Mouse (Mus musculus) gastrocnemius, adult 18-20 months (tissue): ENCODE data around the gene Sccpdh. TPM values are rescaled to one million over a fixed set of nuclear protein-coding genes. Genes with fewer than 3 reads are reported as not detected.
"Not testable (repeated sequence)": the region's sequence is repeated elsewhere in the genome, so short reads cannot be mapped to it uniquely, and the experiment has no call there.

Experiments used
- DNase-seq: peaks from one replicate; pipeline ENCODE4 v3.0.0; 2021; ENCODE audit warnings: low spot score
- total RNA-seq, 2 experiments: library from RNA; stranded (reverse); gene quantifications; 2 replicates each; pipeline ENCODE4 v1.2.3; 2021

The Sccpdh gene
- total RNA-seq, 2 experiments from 2014 or later: 38.7 to 41.2 TPM

DNA sequence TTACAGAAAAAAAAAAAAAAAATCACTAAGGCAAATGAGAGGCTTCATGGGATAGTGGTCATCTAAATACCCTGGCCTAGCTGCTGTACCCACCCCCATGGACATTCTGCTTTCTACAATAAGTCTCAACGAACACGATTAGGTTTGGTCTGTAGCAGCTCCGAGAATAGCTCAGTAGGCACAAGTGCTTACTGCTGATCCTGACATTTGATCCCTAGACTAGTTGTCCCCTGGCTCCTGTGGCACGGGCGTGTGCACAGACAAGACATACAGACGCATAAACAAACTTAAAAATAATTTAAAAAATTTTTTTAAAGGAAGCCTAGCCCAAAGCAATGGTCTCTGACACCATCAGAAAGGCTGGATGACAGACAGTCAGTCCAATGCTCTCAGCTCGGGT lies 560 bp upstream of the Sccpdh start:
- DNase-seq: peak; percentile 34

DNA sequence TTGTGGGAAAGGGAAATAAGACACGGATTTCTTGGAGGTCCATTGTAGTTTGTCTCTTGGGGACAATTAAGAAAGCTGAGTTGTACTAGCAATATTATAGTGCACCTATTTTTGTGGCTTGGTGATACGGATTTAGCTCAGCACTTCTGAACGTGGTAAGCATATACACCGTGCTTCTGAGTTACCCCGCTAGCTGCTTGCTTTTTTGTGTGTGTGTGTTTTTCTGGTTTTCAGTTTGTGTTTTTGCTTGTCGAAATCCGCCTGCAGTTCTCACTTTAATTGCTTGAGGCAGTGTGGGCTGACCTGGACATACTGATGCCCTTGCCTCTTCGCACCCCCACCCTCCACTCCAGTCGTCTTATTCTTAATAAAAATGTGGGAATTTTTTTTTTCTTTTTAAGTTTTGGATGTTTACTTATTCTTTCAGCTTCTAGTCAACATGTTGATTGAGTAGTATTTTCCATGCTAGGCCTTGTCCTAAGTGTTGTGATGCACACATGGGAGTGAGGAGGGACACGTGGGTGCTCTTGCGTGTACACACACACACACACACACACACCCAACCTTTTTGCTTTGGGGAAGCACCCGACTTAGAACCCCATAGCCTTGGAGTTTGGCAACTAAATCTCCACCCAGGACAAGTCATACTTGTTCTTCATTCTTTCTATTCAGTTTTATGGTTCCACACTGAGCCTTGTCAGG lies 977 bp downstream of the Sccpdh start:
- DNase-seq: no peak

DNA sequence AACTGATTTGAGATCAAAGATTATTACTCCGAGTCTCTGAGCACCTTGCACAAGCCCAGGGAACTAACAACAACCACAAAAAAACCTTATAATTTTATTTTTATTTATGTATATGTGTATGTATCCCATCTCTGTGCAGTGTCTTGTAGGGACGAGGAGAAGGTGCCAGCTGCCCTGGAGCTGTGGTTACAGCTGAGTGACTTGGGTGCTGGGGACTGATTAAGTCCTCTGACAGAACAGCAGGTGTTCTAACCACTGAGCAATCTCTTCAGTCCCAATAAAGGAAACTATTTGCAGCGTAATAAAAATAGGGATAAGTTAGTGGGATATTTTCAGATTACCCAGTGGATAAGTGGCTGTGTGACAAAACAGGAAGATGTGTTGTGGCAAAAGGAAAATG lies 6.3 kb downstream of the Sccpdh start:
- DNase-seq: no peak

DNA sequence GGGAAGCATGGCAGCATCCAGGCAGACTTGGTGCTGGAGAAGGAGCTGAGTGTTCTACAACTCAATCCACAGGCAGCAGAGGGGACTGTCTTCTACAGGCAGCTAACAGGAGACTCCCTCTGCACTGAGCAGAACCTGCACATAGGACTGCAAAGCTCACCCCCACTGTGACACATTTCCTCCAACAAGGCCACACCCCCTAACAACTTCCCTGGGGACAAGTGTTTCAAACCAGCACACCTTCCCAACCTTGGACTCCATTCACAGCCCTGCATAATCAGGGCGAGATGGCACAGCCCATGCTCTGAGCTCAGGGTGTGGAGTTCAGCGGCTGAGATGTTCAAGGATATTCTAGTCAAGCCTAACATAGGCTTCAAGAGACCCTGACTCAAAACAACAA lies 9.0 kb downstream of the Sccpdh start:
- DNase-seq: no peak

DNA sequence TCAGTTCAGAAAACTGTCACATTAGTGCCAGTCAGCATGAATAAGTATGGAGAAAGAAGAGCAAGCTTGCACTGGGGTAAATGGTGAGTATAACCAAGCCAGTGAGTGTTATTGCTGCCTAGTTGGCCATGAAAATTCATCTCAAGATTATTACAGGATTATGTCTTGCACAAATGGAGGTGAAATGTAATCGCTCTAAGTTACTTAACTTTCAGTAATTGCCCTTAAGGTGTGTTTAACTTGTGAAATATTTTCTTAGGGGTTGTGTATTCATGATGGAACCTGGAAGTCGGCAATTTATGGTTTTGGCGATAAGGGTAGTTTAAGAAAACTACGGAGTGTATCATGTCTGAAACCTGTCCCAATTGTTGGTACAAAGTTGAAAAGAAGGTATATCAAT lies 11.3 kb downstream of the Sccpdh start:
- no peak for DNase-seq

DNA sequence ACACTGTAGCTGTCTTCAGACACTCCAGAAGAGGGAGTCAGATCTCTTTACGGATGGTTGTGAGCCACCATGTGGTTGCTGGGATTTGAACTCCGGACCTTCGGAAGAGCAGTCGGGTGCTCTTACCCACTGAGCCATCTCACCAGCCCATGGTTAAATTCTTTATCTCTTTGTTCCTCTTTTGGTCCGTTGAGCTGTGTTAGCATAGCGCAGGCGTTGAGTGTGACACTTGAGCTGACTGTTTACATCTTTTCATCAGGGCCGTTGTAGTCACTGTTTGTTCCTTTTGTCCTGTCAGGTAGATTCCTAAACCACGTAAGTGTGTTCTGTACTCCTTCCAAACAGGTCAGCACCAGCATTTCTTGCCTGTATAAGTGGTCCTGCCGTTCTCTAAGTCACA lies 14.7 kb downstream of the Sccpdh start:
- not testable (repeated sequence) for DNase-seq

DNA sequence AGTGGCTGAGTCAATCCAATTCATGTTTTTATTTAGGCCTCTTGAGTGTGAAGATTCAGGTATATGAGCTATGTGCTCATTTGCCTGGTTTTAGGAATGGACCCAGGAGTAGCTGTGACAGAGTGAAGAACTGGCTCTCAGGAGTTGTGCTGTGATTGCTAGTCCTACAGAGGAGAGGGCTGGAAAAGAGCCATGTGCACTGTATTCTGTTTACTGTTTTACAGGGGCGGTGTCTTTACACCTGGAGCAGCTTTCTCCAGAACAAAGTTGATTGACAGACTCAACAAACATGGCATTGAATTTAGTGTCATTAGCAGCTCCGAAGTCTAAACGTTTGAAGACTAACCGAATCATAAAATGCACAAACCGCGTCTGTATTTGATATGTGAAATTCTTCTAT lies 18.3 kb downstream of the Sccpdh start:
- DNase-seq: no peak

DNA sequence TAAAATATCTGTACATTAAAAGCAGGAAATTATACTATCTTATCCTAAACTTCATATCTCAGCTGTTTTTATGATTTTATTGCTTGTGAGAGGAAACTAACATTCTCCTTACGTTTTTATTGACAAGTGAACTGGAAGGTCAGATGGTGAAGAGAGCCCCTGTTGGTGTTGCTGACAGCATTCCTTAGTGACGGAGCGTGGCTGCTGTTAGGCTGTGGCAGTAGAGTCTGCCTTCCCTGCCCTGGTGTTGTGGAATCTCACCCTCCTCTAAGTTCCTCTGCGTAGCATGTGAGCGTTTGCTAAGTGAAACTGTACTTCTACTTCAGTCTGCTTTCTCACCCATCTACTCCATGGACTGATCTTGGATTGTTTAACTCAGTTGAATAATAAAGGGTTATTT lies 18.8 kb downstream of the Sccpdh start:
- no peak for DNase-seq

DNA sequence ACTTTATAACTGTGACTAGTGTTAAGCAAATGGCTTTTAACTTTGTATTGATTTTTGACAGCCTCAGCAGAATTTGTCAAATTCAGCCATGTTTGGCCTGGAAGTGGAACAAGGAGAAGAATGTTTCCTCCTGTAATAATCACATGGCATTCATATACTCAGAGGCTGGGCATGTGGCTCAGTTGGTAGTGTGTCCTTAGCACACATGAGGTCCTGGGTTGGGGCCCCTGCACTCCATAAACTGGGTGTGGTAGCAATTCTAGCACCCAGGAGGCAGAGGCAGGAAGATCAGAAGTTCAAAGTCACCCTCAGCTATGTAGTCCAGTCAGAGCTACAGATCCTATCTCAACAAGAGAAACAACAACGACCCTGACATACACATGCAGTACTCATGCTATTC lies 19.3 kb downstream of the Sccpdh start:
- DNase-seq: no peak

DNA sequence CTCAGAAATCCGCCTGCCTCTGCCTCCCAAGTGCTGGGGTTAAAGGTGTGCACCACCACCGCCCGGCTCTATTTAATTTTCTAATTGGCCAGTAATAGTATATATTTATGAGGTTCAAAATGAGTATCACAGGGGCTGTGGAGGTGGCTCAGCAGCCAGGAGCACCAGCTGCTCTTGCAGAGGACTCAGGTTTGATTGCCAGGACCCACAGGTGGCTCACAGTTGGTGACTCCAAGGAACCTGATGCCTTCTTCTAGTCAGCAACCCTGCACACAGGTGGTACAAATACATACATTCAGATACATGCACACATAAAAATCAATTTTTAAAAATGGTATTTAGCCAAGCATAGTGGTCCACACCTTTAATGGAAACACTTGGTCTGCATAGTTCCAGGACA lies 20.0 kb downstream of the Sccpdh start:
- DNase-seq: peak; percentile 40

DNA sequence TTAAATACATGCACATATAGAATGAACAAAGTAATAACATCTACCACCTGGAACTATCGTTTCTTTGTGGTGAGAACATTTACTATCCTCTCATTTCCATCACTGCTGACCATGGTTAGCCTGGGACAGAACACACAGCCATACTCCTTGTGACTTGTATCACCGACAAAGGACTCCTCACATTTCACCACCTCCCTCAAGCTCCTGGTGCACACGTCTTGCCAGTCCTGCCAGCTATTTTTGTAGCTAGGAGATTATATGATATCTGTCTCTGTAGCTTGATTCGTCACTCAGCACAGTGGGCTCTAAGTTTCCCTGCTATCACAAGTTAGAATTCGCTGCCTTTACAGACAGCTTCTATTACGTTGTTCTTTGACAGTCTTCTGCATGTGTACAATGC lies 20.4 kb downstream of the Sccpdh start:
- peak; percentile 34 for DNase-seq

DNA sequence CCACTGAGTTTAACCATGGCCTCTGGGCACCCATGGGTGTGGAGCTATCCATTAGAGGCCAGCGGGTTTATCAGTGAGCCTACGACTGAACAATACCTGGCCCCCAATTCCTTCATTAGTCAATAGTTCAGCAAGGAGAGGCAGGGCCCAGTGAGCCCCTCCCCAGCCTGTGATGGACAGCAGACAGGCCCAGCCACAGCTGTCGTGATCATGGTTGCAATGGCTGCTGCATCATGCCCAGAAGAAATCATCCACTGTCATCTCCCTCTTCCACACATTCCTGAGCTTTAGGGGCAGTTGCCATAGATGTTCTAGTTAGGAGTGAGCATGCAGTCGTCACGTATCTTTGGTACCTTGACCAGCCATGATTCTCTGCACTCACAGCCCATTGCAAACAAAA lies 20.9 kb downstream of the Sccpdh start:
- no peak for DNase-seq

DNA sequence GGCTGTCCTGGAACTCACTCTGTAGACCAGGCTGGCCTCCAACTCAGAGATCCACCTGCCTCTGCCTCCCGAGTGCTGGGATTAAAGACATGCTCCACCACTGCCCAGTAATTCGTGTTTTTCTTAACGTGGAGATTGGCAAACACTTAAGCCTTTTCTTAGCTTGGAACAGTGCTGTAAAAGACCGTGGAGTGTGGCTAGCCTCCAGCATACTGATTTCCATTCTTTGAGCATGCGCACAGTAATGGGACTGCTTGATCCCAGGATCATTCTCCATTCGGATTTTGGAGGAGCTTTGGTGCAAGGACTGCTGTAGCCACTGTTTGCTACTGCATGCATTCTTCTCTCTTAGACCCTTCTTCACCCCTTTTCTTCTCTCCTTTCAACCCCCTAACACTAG lies 21.5 kb downstream of the Sccpdh start:
- DNase-seq: no peak

DNA sequence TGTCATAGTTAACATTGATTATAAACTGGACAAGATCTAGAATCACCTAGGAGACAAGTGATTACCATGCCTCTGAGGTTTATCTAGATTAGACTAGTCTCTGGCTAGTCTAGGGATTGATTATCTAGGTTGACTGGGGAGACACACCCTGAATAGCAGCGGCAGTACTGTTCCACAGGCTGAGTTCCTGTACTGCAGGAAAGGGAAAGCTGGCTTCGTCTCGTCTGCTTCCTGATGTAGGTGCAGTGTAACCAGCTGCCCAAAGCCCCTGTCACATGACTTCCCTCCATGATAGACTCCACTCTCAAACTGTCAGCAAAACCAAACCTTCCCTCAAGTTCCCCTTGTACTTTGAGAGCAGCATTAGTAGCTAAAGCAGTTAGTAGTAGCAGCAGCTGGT lies 36.1 kb downstream of the Sccpdh start:
- no peak for DNase-seq

DNA sequence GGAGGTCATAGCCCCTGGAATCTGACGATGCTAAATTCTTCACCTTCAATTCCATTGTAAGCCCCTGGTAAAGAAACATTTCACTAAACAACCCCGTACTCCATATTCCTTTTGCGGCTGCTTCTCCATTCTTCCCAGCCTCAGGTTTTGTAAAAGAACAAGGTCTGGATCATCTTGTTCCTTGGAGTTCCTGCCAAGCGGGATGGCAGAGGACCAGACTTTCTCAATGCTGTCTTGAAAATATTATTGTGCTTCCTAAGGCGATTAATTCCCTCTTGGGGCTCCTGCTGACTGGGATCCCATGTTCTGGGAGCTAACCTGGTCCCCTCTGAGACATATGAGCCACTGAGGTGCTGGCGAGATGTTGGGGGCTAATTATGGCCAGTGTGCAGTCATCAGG lies 37.1 kb downstream of the Sccpdh start:
- peak; percentile 83 for DNase-seq

DNA sequence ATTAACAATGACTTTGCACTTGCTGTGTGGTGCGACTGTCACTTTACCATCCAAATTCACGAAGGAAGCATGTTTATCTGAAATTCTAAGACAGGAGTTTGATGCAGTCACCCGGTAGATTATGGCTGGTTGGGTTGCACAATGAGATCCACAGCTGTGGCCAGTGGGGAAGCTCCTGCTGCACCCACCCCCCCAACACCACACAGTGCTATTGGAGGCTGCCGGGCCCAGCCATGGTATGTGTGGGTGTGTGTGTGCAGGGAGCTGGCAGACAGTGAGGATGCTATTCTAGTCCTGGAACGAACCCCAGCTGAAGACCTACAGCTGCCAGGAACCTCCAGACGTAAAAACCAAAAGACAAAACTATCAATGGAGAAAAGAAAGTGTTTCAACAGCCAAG lies 41.4 kb downstream of the Sccpdh start:
- DNase-seq: peak; percentile 73

DNA sequence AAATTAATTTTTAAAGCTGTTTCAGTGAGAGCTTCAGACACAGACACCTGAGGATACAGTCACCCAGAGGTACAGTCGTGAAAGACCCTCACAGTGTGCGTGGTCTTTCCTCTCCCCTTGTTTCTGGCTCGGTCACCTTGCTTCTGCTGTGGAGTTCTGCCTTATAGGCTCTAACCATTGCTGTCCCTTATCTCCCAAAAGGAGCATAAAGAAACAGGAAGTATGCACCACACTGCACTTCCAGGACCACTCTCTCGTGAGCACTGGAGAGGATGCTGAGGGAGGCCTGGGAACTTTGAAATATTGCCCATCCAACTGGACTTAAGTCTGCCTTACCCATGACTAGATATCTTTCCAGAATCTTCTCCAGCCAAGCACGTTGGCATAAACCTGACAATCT lies 42.7 kb downstream of the Sccpdh start:
- no peak for DNase-seq

DNA sequence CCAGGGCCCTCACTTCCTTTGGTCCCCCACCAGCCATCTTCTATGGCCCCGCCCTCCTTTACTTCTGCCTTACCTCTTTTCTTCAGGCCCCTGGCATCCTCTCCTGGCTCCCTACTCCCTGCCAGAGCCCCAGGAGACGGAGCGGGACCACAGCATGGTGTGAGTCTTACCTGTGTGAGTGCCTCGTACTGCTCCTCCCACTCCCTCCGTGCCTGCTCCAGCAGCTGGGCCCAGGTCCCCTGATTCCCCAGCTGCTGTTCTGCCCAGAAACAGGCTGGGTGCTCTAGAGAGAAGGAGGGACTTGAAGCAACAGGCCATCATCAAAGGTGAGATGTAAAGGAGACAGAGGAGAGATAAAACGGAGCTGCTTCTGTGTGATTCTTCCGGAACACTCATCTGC lies 44.6 kb downstream of the Sccpdh start:
- DNase-seq: no peak

DNA sequence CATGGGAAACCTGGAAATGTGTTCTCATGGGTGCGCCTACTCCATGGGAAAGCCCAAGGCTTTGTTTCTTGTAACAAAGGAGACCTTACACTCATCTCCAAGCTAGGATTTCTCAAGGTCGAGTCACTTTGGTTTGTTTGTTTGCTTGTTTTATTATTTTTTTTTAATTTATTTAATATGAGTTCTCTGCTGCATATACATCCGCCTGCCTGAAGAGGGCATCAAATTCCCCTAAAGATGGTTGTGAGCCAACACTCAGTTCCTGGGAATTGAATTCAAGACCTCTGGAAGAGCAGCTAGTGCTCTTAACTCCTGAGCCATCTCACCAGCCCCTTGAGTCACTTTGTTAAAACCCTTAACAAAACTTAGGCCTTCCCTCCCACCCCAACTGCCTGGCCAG lies 45.4 kb downstream of the Sccpdh start:
- no peak for DNase-seq

DNA sequence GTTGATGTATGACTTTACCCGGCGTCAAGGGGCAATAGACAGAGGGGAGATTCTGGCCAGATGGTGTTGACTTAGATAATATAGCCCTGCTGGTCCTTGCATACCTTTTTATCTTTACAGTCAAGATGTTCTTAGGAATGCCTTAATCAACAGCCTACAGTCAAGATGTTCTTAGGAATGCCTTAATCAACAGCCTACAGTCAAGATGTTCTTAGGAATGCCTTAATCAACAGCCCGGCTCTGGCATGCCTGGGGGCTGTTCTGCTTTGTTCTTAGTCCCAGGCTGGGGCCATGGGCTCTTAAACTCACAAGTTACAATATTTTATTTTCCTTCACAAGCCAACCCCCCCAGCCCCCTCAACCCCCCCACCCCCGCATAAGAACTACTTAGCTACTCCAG lies 47.3 kb downstream of the Sccpdh start:
- DNase-seq: not testable (repeated sequence)

DNA sequence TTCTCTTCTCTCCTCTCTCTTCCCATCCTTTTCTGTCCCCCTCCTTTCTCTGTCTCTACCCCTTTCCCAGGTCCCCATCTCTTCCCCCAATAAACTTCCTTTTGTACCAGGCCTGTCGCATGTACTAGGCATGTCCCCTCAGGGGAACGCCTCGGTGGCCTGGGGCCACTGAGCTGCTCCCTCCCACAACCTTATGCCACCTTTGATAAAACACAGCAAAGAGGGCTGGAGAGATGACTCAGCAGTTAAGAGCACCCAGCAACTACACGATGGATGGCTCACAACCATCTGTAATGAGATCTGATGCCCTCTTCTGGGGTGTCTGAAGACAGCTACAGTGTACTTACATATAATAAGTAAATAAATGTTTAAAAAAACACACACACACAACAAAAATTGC lies 47.8 kb downstream of the Sccpdh start:
- DNase-seq: no peak

DNA sequence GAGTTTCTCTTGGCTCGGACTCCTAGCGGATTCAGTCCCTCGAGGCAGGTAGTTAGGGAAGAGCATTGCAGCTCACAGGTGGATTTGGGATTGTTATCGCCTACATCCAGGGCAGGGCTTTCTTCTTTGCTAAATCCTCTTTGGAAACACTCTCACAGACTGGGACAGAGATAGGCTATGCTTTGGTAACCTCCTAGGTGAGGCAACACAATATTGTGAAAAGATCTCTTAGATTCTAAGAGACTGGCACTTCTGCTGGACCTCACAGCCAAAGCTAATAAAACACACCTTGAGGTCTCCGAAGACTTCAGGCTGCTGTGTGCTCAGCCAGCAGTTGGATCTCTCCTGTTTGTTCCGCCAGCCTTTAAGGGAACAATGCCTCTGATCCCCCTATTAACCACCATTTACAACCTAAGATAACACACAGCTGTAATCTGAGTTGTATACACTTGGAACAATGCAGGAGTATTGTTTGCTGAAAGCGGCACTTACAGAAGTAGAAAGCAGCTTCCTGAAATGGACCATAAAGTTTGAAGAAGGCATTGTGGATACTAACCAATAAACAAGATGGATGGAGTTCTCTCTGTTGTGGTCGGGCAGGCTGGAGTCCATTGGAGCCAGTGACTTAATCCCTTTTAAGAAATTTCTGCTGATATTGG lies 54.9 kb downstream of the Sccpdh start:
- no peak for DNase-seq

DNA sequence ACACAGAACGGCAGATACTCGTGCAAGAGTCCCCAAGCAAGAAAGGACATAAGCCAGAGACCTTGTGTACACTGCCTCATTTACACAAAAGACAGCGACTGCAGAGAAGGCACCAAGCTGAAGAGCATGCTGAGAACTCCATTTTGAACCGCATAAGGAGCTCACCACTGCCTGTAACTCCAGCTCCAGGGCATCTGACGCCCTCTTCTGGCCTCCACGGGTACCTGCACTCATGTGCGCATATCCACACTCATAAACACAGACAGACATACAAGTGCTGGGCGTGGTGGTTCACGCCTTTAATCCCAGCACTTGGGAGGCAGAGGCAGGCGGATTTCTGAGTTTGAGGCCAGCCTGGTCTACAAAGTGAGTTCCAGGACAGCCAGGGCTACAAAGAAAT lies 60.7 kb downstream of the Sccpdh start:
- DNase-seq: no peak

DNA sequence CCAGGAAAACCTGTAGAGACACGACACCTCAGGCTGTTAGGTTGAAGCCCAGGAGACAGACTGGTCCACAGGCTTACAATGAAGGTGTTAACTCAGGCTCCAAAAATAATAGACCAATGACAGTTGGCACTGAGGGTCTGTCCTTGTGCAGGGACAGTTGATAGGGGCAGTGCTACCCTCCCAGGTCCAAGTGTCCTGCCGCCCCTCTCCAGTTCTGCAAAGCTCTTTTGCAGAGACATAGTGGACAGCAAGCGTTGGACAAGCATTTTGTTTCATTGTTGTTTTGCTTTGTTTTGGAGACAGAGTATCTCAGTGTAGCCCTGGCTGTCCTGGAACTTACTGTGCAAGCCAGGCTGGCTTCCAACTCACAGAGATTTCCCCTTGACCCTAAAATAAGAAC lies 63.4 kb downstream of the Sccpdh start:
- DNase-seq: no peak
